Mouse (Mus musculus) limb, embryonic 13.5 days (tissue): ENCODE data around the gene Syk. TPM values are rescaled to one million over a fixed set of nuclear protein-coding genes. Genes with fewer than 3 reads are reported as not detected.

Source experiments
- ATAC-seq: fragments of 200-750 bp; cut with Nextera tagmentation; 2 replicates; pipeline ENCODE4 v1.8.0; 2017; ENCODE audit warnings: low read depth, moderate number of reproducible peaks, moderate TSS enrichment; ENCODE audit not compliant: low FRiP score
- H3K27ac ChIP-seq: fragments of 300-500 bp; sonication (generic); 2 replicates; pipeline ENCODE4 v1.5.1; 2015; ENCODE audit warnings: inconsistent platforms, mild to moderate bottlenecking, moderate library complexity
- H3K27me3 ChIP-seq: fragments of 300-500 bp; sonication (generic); 2 replicates; pipeline ENCODE4 v1.6.1; 2015; ENCODE audit warnings: mild to moderate bottlenecking, inconsistent platforms
- H3K36me3 ChIP-seq: fragments of 300-500 bp; sonication (generic); 2 replicates; pipeline ENCODE4 v1.6.1; 2015; ENCODE audit warnings: inconsistent platforms, mild to moderate bottlenecking, moderate library complexity
- H3K4me1 ChIP-seq: fragments of 300-500 bp; sonication (generic); 2 replicates; pipeline ENCODE4 v1.6.1; 2015; ENCODE audit warnings: inconsistent platforms
- H3K4me2 ChIP-seq: fragments of 300-500 bp; sonication (generic); replicated peaks from 2 replicates; pipeline ENCODE4 v1.6.1; 2015; ENCODE audit warnings: inconsistent platforms, mild to moderate bottlenecking, moderate library complexity
- H3K4me3 ChIP-seq: fragments of 300-500 bp; sonication (generic); 2 replicates; pipeline ENCODE4 v1.5.1; 2015; ENCODE audit warnings: moderate library complexity, mild to moderate bottlenecking, inconsistent platforms
- H3K9ac ChIP-seq: fragments of 300-500 bp; sonication (generic); 2 replicates; pipeline ENCODE4 v1.6.1; 2015; ENCODE audit warnings: mild to moderate bottlenecking, inconsistent platforms
- H3K9me3 ChIP-seq: fragments of 300-500 bp; sonication (generic); 2 replicates; pipeline ENCODE4 v1.6.1; 2016; ENCODE audit warnings: inconsistent platforms
- WGBS: fragments of 180-500 bp; shearing (Covaris S2); methylation state at CpG from one replicate; pipeline ENCODE4 v1.1.7; 2015; 5-methylcytosine and 5-hydroxymethylcytosine counted together
- polyA plus RNA-seq: library from polyadenylated mRNA; unstranded; fragments of >200 nt; fragmentation: Nextera tagmentation; extraction: Ambion mirVana; gene quantifications from 2 replicates; pipeline ENCODE4 v1.2.1, GENCODE M21; 2015

Syk gene
- polyA plus RNA-seq, 1 experiment from 2014 or later, result 2.5 TPM

GRCm38 (mm10) chr13:52551275-52551674 is 31.7 kb upstream of the Syk start:
- Histone ChIP-seq H3K27ac (no peak overlapping the region), H3K9me3 (no peaks in the 10 kb centered on the region), H3K27me3 (no peaks in the 10 kb centered on the region), H3K9ac (no peak overlapping the region), H3K36me3 (no peaks in the 10 kb centered on the region), H3K4me2 (no peak overlapping the region), H3K4me1 (no peaks in the 10 kb centered on the region), H3K4me3 (no peak overlapping the region)
- no peak for ATAC-seq
- WGBS, result 81% methylated on average over 9 of the region's 9 CpGs

DNA sequence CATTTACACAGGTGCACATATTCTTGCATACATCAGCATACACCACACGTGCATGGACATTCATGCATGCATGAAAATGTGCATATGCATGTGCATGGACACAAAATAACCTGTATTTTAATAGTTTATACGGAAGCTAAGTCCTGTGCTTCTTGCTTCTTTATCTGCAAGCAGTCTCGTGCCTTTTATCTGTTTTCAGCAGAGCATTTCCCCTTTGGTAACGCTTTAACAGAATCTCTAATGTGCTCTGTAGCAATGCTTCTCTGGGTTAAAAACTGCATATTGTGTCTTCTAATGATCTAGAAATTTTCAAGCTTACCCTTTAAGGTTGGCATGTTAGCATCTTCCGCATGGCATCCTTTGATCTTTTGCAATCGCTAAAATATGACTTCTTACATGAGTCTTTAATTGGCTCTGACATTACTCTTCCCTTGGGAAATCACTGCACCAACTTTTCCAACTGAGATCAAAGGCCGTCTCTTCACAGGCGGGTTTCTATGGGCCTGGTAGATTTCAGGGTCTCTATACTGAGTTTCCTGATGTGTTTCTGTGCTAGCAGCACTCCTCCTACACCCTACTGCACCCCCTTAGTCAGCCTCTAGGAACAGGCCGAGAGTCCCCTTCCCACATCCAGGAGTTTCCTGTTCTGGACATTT is 30.0 kb upstream of the Syk start:
- no peaks in the 10 kb centered on the region for H3K4me1 ChIP-seq
- ATAC-seq, result no peak
- no peak overlapping the region for H3K4me3 ChIP-seq
- no peak overlapping the region for H3K9ac ChIP-seq
- H3K27me3 ChIP-seq, result no peaks in the 10 kb centered on the region
- no peaks in the 10 kb centered on the region for H3K9me3 ChIP-seq
- no peak overlapping the region for H3K27ac ChIP-seq
- no peak overlapping the region for H3K4me2 ChIP-seq
- no peaks in the 10 kb centered on the region for H3K36me3 ChIP-seq
- 59% methylated on average over 9 of the region's 9 CpGs for WGBS

GRCm38 (mm10) chr13:52554722-52555121 is 28.3 kb upstream of the Syk start:
- no peaks in the 10 kb centered on the region for H3K9me3 ChIP-seq
- H3K4me1 ChIP-seq, result no peaks in the 10 kb centered on the region
- ATAC-seq, result no peak
- H3K4me3 ChIP-seq, result no peak overlapping the region
- H3K27ac ChIP-seq, result no peak overlapping the region
- no peaks in the 10 kb centered on the region for H3K36me3 ChIP-seq
- H3K4me2 ChIP-seq, result no peak overlapping the region
- H3K27me3 ChIP-seq, result no peaks in the 10 kb centered on the region
- WGBS, result 92% methylated on average over 9 of the region's 9 CpGs
- no peak overlapping the region for H3K9ac ChIP-seq

DNA sequence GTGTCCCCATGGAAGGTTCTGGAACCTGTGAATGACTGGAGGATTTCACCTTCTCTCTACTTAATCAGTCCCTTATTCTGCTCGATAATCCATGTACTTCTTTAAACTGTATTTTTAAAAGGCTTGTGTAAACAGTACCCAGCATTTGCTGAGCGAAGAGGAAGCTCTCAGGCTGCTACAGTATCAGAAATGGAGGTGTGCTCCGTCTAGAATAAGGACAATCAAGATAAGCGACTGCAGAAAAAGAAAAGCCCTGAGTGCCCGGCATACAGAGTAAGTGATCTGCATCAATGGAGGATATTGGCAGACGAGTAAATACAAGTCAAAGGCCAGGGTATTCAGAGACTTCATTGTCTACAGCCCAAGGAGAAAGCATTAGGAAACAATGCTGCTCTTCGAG is 25.6 kb upstream of the Syk start:
- no peak for ATAC-seq

GRCm38 (mm10) chr13:52561367-52562165 is 21.4 kb upstream of the Syk start:
- H3K9me3 ChIP-seq, result no peaks in the 10 kb centered on the region
- WGBS, result 76% methylated on average over 8 of the region's 8 CpGs
- H3K36me3 ChIP-seq, result no peaks in the 10 kb centered on the region
- no peak overlapping the region for H3K4me3 ChIP-seq
- H3K9ac ChIP-seq, result no peak overlapping the region
- H3K27me3 ChIP-seq, result no peaks in the 10 kb centered on the region
- H3K4me1 ChIP-seq, result peaks cover 12% of the 10 kb centered on the region
- ATAC-seq, result no peak
- no peak overlapping the region for H3K27ac ChIP-seq
- no peak overlapping the region for H3K4me2 ChIP-seq

More for the DNA sequence above, 25.6 kb upstream of the Syk start:
- Histone ChIP-seq H3K9me3 (no peaks in the 10 kb centered on the region), H3K9ac (no peak overlapping the region), H3K4me3 (no peak overlapping the region), H3K36me3 (no peaks in the 10 kb centered on the region), H3K27me3 (no peaks in the 10 kb centered on the region), H3K27ac (no peak overlapping the region), H3K4me1 (peaks cover 12% of the 10 kb centered on the region), H3K4me2 (no peak overlapping the region)
- 87% methylated on average over 7 of the region's 7 CpGs for WGBS

GRCm38 (mm10) chr13:52562166-52562571 is 20.8 kb upstream of the Syk start:
- H3K27me3 ChIP-seq, result no peaks in the 10 kb centered on the region
- H3K4me2 ChIP-seq, result no peak overlapping the region
- no peak for ATAC-seq
- no peak overlapping the region for H3K9ac ChIP-seq
- no peak overlapping the region for H3K27ac ChIP-seq
- H3K4me3 ChIP-seq, result no peak overlapping the region
- peaks cover 12% of the 10 kb centered on the region for H3K4me1 ChIP-seq
- no peaks in the 10 kb centered on the region for H3K36me3 ChIP-seq
- H3K9me3 ChIP-seq, result no peaks in the 10 kb centered on the region
- 41% methylated on average over 4 of the region's 4 CpGs for WGBS

- no peaks in the 10 kb centered on the region for H3K36me3 ChIP-seq
- H3K9ac ChIP-seq, result no peak overlapping the region
- H3K27ac ChIP-seq, result no peak overlapping the region
- peaks cover 12% of the 10 kb centered on the region for H3K4me1 ChIP-seq
- H3K4me2 ChIP-seq, result no peak overlapping the region
- WGBS, result 87% methylated on average over 18 of the region's 18 CpGs
- no peaks in the 10 kb centered on the region for H3K27me3 ChIP-seq
- H3K9me3 ChIP-seq, result no peaks in the 10 kb centered on the region
- ATAC-seq, result no peak
- no peak overlapping the region for H3K4me3 ChIP-seq
Measured at GRCm38 (mm10) chr13:52565103-52565739, 17.8 kb upstream of the Syk start.

DNA sequence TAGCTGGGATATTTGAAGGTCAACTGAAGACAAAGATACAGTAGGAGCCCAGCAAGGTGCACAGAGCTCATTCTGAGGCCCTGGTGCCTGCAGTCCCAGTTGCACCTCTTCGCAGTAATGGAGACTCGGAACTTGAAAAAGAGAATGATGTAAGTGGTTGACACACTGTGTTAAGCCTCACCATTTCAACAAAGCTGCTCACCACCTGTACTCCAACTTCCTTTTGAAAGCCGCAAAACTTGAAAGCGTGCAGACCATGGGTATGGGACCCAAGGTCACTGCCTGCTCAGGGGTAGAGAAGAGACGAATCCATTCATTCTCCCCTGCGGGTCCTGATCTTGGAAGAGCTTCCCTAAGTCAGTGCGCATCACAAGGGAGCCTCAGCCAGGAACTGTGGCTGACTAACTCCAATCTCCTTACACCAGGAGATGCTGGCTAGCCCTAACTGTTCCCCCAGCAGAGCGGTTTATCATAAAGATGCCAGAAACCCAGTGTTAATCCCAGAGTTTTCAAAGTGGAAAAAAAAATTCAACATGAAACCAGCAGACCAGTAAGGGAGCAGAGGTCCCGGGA is 16.7 kb upstream of the Syk start:
- 86% methylated on average over 9 of the region's 9 CpGs for WGBS
- no peak for ATAC-seq

GRCm38 (mm10) chr13:52566777-52567176 is 16.2 kb upstream of the Syk start:
- Histone ChIP-seq H3K9ac (no peak overlapping the region), H3K4me1 (peaks cover 4% of the 10 kb centered on the region; the same call in 1 of the 2 replicates), H3K4me3 (no peak overlapping the region), H3K4me2 (no peak overlapping the region), H3K27me3 (no peaks in the 10 kb centered on the region), H3K36me3 (no peaks in the 10 kb centered on the region), H3K27ac (no peak overlapping the region), H3K9me3 (no peaks in the 10 kb centered on the region)
- no peak for ATAC-seq
- 69% methylated on average over 7 of the region's 7 CpGs for WGBS

More for the DNA sequence above, 16.7 kb upstream of the Syk start:
- H3K9me3 ChIP-seq, result no peaks in the 10 kb centered on the region
- no peak overlapping the region for H3K9ac ChIP-seq
- no peaks in the 10 kb centered on the region for H3K36me3 ChIP-seq
- no peak overlapping the region for H3K4me3 ChIP-seq
- H3K27ac ChIP-seq, result no peak overlapping the region
- no peaks in the 10 kb centered on the region for H3K27me3 ChIP-seq
- H3K4me2 ChIP-seq, result no peak overlapping the region
- H3K4me1 ChIP-seq, result peaks cover 8% of the 10 kb centered on the region

- 76% methylated on average over 8 of the region's 8 CpGs for WGBS
- no peak for ATAC-seq
- Histone ChIP-seq H3K27ac (no peak overlapping the region), H3K4me3 (no peak overlapping the region), H3K27me3 (no peaks in the 10 kb centered on the region), H3K36me3 (no peaks in the 10 kb centered on the region), H3K4me1 (no peaks in the 10 kb centered on the region), H3K9ac (no peak overlapping the region), H3K4me2 (no peak overlapping the region), H3K9me3 (no peaks in the 10 kb centered on the region)
Measured at GRCm38 (mm10) chr13:52569194-52569769, 13.7 kb upstream of the Syk start.

DNA sequence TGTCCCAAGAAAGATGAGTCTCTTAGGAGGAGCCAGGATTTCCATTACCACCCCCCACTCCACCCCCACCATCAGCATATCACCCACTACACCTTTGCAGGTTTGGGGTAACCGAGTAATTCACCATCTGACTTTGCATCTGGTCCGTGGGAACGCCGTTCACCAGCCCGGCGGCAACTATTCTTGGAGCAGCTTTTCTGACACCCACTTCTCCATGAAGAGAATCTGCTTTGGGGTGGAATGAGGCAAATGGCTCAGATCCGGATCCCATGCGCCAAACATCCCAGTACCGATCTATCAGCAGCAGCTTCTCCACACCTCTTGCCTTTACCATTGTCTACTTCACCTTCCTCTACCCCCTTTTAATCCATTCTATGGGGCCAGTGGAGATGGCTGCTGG is 12.7 kb upstream of the Syk start:
- H3K9ac ChIP-seq, result no peak overlapping the region
- ATAC-seq, result no peak
- H3K27me3 ChIP-seq, result no peaks in the 10 kb centered on the region; the same call in 1 of the 2 replicates
- no peaks in the 10 kb centered on the region for H3K9me3 ChIP-seq
- H3K4me1 ChIP-seq, result no peaks in the 10 kb centered on the region
- no peak overlapping the region for H3K4me2 ChIP-seq
- 90% methylated on average over 9 of the region's 9 CpGs for WGBS
- no peak overlapping the region for H3K27ac ChIP-seq
- no peak overlapping the region for H3K4me3 ChIP-seq
- no peaks in the 10 kb centered on the region for H3K36me3 ChIP-seq
